Mouse (Mus musculus): Measurements from ENCODE around the gene Cnmd.

Cnmd gene

DNA sequence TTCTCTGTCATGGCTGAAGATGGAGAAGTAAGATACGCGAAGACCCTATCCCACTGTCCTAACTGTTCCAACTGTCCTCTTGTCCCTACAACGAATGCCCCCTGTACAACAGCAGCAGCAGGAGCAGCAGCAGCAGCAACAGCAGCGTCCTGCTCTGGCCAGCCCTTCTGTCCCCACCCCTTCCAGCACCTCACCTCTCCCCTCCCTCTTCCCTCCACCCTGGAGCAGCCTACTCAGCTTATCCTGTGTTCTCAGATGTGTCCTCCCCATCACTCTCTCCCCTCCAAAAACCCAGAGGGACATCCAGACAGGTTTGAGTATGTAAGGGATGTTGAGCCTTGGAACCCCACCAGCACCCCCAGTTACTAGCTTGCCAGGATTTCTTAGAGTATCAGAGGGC, at the start of gene Cnmd:
TSS of gene Cnmd (minus strand) at position 170 of the 400 bp plus-strand sequence.
- DNase-seq (ENCODE audit: extremely low spot score) = no peak

DNA sequence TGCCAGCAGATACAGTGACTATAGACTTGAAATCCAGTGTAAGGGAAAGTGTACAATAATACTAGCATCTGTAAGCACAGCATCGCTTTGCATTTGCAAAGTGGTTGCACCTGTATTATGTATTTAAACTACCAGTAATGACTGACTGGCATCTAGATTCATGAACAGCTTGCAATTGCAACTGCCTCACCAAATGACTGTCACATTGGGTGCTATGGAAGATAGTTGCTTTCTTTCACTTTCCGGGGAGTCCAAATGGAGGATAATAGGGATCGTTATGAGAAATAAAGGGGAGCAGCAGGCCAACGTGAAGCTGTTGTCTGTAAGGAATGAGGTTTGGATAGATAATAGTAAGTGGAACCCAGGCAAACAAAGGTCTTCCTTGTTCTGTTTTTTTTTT, 49.3 kb upstream of the Cnmd start:
- no peak for DNase-seq (ENCODE audit: extremely low spot score)

- DNase-seq (ENCODE audit: extremely low spot score) = no peak
Measured at GRCm38 (mm10) chr14:79703523-79704172, 41.7 kb upstream of the Cnmd start.

DNA sequence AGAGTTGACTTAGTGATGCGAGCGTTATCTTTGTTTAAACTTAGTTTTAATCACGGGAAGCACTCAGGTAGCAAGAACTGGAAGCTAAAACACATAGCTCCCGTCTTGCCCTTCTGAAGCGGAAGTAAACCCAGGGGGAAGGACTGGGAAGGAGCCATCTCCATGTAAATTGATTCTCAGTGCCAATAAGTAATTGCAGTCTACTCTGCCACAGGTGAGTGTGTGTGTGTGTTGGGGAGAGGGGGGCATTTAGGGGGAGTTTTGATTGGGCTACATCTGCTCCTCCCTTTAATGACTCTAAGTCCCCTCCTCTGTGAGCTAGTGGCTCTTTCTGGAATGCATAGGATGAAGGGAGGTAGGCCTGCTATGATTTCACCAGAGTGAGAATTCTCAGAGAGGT, 39.6 kb upstream of the Cnmd start:
- DNase-seq (ENCODE audit: extremely low spot score) = no peak

- peak; percentile 29 for DNase-seq (ENCODE audit: extremely low spot score)
Measured at GRCm38 (mm10) chr14:79701054-79701453, 39.1 kb upstream of the Cnmd start.

DNA sequence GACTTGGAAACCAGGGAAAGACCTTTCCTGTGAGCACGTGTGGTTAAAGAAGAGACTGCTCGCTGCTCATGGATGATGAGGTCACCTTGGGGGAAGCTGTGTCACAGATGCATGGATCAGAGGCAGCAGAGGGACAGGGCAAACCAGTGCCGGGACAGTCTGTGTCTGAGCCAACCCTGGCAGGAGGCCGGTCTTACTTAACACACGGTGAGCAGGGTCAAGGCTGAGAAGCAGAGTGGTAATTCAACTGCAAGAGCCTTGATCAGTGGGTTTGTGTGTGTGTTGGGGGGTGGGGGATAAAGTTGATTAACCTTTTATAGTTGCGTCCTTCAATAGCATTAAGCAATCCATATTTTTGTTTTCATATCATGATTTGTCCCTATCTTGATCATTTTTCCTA, 37.4 kb upstream of the Cnmd start:
- no peak for DNase-seq (ENCODE audit: extremely low spot score)

DNA sequence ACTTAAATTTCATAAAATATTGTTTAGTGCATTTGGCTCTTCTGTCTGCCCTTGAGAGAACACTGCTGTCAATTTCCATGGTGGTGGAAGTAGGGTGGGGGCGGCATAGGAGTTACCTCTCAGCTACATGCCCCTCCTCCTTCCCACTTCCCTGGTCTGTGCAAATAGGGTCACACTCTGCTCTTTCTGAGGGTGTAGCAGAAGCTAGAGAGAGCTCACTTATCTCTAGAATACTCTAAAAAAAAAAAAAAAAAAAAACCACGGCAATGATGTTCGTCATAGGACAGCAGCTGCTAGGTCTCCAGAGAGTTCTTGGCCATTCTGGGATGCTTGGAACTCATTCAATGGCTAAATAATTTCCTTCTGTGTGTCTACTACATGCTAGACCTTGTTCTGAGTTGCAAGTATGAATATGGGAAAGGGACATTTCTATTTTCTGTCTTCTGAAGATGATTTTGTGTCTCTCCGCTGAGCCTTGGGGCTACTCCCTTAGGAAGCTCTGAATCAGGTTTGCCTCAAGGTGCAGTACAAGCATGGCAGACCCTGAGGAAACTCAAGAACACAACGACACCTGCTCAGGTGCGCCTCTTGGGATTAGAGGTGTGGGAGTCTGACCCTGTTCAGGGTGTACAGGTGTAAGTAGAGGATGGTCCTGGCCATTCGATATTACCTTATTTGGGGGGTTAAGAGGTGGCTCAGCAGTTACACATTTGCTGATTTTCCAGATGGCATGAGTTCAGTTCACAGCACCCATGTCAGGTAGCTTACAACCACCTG, 28.3 kb upstream of the Cnmd start:
- no peak for DNase-seq (ENCODE audit: extremely low spot score)

GRCm38 (mm10) chr14:79680652-79681051, 18.7 kb upstream of the Cnmd start:
- no peak for DNase-seq (ENCODE audit: extremely low spot score)

GRCm38 (mm10) chr14:79677891-79678687, 16.1 kb upstream of the Cnmd start:
- no peak for DNase-seq (ENCODE audit: extremely low spot score)

DNA sequence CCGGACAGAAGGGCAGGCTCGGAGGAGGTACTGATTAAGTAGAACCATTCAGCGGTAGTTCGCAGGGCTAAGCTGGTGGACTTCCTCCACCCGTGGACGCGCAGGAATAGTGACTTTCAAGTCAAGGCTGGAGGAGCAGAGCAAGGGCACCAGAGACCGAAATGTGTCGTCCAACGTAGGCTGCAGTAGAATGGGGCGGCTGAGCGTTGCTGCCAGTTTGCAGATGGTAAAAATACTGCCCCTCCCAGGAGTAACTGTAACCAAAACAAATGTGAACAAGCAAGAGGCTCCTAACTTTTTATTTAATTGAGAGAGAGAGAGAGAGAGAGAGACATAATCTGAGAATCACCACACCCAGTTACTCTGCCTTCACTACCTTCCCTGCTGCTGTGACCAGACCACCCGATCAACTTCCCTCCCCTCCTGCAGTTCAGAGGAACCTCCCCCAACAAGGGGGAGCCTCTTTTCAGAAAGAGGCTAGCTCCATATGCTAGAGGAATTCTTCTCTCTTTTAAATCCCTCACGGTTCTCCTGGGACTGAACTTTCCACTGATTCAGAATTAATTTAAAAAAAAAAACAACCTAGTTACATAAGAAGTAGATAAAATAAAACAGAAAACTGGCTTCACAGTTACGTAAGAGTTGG, 15.3 kb upstream of the Cnmd start:
- no peak for DNase-seq (ENCODE audit: extremely low spot score)

DNA sequence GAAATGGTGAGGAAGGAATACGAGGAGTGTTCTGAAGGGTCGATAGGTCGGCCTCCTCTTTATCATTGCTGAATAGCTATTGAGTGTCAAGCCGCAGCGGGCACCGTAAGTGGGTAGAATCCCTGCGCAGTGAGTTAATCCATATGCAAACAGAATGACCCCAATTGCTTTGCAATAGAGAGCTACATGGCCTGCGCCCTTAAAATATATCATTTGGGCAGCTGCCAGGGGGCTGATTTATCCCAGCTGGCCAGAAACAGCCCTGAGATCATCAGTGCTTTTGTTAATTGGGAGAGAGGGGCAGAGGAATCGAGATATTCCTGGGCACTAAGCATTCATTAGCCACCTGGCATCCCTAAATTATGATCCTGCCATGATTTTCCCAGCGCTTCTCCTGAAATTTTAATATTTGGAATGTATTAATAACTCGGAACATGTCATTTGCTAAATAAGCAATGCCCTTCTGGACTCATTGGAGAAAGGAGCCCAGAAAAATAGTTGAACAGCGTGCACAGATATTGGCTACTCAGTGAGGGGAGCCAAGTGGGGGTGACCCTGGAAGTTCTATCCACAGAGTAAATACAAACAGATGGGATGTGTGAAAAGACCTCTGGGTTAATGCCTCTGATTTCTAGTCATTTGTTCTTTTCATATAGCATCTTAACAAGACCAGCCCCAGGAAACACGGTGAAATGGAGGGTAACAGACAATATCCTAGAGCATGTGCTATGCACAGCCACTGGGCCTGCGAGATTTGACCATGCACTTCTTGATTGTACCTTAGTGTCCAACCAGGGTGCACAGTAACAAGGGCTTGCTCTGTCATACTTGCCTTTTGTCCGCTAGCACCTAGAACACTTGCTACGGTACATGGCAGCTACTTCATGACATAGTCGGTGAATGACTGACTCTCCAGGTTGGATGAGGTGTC, 11.4 kb upstream of the Cnmd start:
- DNase-seq (ENCODE audit: extremely low spot score) = no peak

- no peak for DNase-seq (ENCODE audit: extremely low spot score)
Measured at GRCm38 (mm10) chr14:79672567-79672966, 10.6 kb upstream of the Cnmd start.

- DNase-seq (ENCODE audit: extremely low spot score) = no peak
Measured at GRCm38 (mm10) chr14:79671008-79671407, 9.0 kb upstream of the Cnmd start.

GRCm38 (mm10) chr14:79661005-79661917, 709 bp downstream of the Cnmd start:
- peak; percentile 74 for DNase-seq (ENCODE audit: extremely low spot score)

DNA sequence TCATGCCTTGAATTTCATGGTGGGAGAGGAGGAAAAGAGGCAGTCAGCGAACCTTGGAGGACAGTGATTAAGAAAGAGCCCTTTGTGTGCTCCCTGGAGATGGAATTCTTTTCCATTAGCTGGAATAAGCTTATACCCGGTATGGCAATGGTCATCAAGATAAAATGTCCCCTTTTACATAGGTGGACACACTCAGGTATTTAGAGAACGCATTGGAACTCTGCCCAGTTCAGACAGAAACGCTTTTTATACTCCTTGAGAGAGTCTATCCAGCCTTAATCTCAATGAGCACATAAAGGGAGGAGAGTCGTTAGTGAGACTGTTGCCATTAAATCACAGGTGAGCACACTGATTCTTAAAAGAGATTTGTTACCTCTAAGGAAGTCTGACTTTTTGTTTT, 1.5 kb downstream of the Cnmd start:
- DNase-seq (ENCODE audit: extremely low spot score) = no peak

DNA sequence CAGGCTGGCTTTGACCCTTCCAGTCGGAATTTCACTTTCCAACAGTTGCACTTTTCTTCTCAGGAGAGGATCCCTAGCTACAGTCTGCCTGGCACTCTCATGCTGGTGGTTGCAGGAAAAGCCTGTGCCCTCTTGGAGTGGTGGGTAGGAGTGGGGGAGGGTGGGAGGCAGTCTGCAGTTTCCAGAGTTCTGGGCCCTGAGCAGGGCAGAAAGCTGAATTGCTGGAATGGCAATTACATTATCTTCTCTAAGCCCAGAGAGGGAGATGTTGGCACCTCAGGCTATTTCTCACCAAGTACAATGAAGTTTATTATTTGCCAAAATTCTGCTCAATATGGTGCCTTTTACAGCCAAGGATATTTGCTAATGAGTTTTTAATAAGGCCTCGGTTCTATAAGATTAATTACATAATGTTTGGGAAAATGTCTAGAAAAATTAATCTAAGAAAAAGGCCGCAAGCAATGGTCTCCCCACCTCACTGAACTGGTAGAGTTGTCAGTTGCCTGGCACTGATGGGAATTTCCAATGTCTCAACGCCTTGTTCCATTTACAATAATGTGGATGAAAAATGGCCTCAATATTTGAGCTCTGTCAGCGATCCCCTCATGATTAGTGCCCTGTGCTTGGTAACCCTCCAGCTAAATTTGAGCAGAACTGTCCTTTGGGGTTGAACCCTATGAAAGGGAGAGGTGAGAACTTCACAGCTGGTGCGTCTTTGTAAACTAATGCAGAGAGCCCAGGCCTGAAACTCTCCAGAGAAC, 3.0 kb downstream of the Cnmd start:
- DNase-seq (ENCODE audit: extremely low spot score) = no peak

DNA sequence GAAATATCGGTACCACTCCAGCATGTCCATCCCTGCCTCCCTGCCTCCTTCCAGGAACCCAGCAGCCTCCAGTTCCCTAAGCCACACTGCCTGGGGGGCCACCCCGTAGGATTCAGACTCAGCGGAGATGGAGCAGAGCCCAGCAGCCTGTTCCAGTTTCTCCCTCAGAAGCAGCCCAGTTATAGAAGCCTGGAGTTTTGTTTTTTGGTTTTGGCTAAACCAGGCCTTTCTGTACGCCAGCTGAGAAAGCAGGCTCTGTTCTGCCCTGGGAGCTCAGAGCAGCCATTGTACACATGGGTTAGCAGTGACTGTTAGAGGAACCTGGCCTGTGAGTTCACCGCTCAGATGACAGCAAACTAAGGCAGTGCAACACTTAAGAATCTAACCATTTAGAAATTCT, 3.7 kb downstream of the Cnmd start:
- no peak for DNase-seq (ENCODE audit: extremely low spot score)

- no peak for DNase-seq (ENCODE audit: extremely low spot score)
Measured at GRCm38 (mm10) chr14:79652654-79653053, 9.3 kb downstream of the Cnmd start.

GRCm38 (mm10) chr14:79649680-79650079, 12.3 kb downstream of the Cnmd start:
- no peak for DNase-seq (ENCODE audit: extremely low spot score)
